Comparison of ENCODE assay signal across 8 mouse cellular contexts in genomic region chr14:28505051-28505585, GRCm38 (mm10). TPM values are rescaled to one million over a fixed set of nuclear protein-coding genes. Genes with fewer than 3 reads are reported as not detected.
DNase-seq lines count a peak whose midpoint lies in the region; ATAC-seq and TF ChIP-seq lines count a peak whose summit lies in the region.

No protein-coding gene starts in this region.

- H3K27ac ChIP-seq in bone marrow, adult 2 months (ENCODE audit: control insufficient read depth, insufficient read depth, low read depth, low read length, poor library complexity), result no peak overlapping the region
- H3K27ac ChIP-seq in gastrocnemius, adult 2 months, result peak overlapping the region; percentile 84
- H3K27ac ChIP-seq in hindbrain, postnatal 0 days, result peak overlapping the region; percentile 83
- H3K27ac ChIP-seq in neural tube, embryonic 15.5 days (replicated peaks), result peak overlapping the region; percentile 78

- peak overlapping the region; percentile 55 for H3K9ac ChIP-seq in hindbrain, postnatal 0 days (replicated peaks; ENCODE audit: low read length)
- peak overlapping the region; percentile 64 for H3K9ac ChIP-seq in neural tube, embryonic 15.5 days (replicated peaks)

- no peak for TF ChIP-seq POLR2A in bone marrow, adult 2 months (IDR thresholded peaks at IDR 0.05; ENCODE audit: borderline replicate concordance, control insufficient read depth, low read depth, low read length)

- WGBS in bone marrow, adult 2 months, result 2% methylated on average over 22 of the region's 22 CpGs
- WGBS in hindbrain, postnatal 0 days, result under 1% methylated on average over 22 of the region's 22 CpGs
- 1% methylated on average over 22 of the region's 22 CpGs for WGBS in neural tube, embryonic 15.5 days

- DNase-seq in cerebellum, postnatal 14 days, result peak; percentile 39 to 42
- no peak for DNase-seq in cerebellum, adult 11-12 months
- peak; percentile 60 for DNase-seq in gastrocnemius, adult 2 months
- peak; percentile 67 for DNase-seq in hindbrain, postnatal 0 days (ENCODE audit: low spot score)
- DNase-seq in liver, result peak; percentile 13

- peak overlapping the region; percentile 84 for H3K4me2 ChIP-seq in hindbrain, postnatal 0 days (ENCODE audit: low read depth, low read length)
- peak overlapping the region; percentile 96 for H3K4me2 ChIP-seq in neural tube, embryonic 15.5 days

- ATAC-seq in hindbrain, postnatal 0 days, result peak; percentile 50
- ATAC-seq in neural tube, embryonic 15.5 days (ENCODE audit: low FRiP score), result peak; percentile 42; the same call in 1 of the 2 replicates
- no peak for ATAC-seq in activated CD4-positive, CD25-positive, alpha-beta regulatory T cell, adult 4 months

- intact Hi-C loops in gastrocnemius, adult 2 months (cut with DNase I), result loop anchor here (10.0 kb wide), 1 partner anchor 220 kb away; no protein-coding TSS in a partner anchor

- TF ChIP-seq CTCF in bone marrow, adult 2 months (IDR thresholded peaks at IDR 0.05; ENCODE audit: control insufficient read depth, insufficient read depth, low read length), result no peak
- no peak for TF ChIP-seq CTCF in gastrocnemius, adult 2 months (IDR thresholded peaks at IDR 0.05)
- TF ChIP-seq CTCF in hindbrain, postnatal 0 days (IDR thresholded peaks at IDR 0.05; ENCODE audit: low read depth), result peak; percentile 39; the same call in 1 of the 2 replicates

- no peaks in the 10 kb centered on the region for H3K9me3 ChIP-seq in hindbrain, postnatal 0 days (ENCODE audit: low read length)
- no peaks in the 10 kb centered on the region for H3K9me3 ChIP-seq in neural tube, embryonic 15.5 days (replicated peaks)

- peak overlapping the region; percentile 4 for H3K4me3 ChIP-seq in bone marrow, adult 2 months (replicated peaks; ENCODE audit: control insufficient read depth, low read depth, low read length)
- peak overlapping the region; percentile 90 for H3K4me3 ChIP-seq in gastrocnemius, adult 2 months
- H3K4me3 ChIP-seq in hindbrain, postnatal 0 days (ENCODE audit: low read length), result peak overlapping the region; percentile 63
- peak overlapping the region; percentile 55 for H3K4me3 ChIP-seq in neural tube, embryonic 15.5 days (replicated peaks)

- H3K36me3 ChIP-seq in hindbrain, postnatal 0 days (ENCODE audit: insufficient read depth, low read length), result no peaks in the 10 kb centered on the region
- H3K36me3 ChIP-seq in neural tube, embryonic 15.5 days, result no peaks in the 10 kb centered on the region

- H3K4me1 ChIP-seq in bone marrow, adult 2 months (ENCODE audit: control insufficient read depth, insufficient read depth, low read length), result no peaks in the 10 kb centered on the region; the same call in 1 of the 2 replicates
- H3K4me1 ChIP-seq in hindbrain, postnatal 0 days (ENCODE audit: insufficient read depth, low read length), result peaks cover 9% of the 10 kb centered on the region; the same call in 1 of the 2 replicates
- H3K4me1 ChIP-seq in neural tube, embryonic 15.5 days, result peaks cover 70% of the 10 kb centered on the region

- H3K27me3 ChIP-seq in hindbrain, postnatal 0 days (ENCODE audit: insufficient read depth, low read length), result peaks cover 8% of the 10 kb centered on the region; the same call in 1 of the 2 replicates
- peaks cover 41% of the 10 kb centered on the region for H3K27me3 ChIP-seq in neural tube, embryonic 15.5 days (replicated peaks)

RNA-seq across cellular contexts. Expression of gene Wnt5a, which starts 0.6 kb away (rescaled TPM):
- polyA plus RNA-seq in bone marrow, adult 2 months (2011; ENCODE audit: insufficient read depth, insufficient read length, low replicate concordance, missing spikeins), result 0.82 TPM in 1 of 2 replicates, not detected in the other
- 1 to 10 TPM; 4.9 to 6.2 TPM for total RNA-seq in gastrocnemius, adult 2 months (2021)
- total RNA-seq in hindbrain, postnatal 0 days (2014; rRNA removed), result 18.3 and 21.0 TPM in 2 replicates
- 17.8 and 19.6 TPM in 2 replicates for polyA plus RNA-seq in hindbrain, postnatal 0 days (2015; fragmentation: Nextera tagmentation; extraction: Ambion mirVana)
- polyA plus RNA-seq in neural tube, embryonic 15.5 days (2015; fragmentation: Nextera tagmentation; extraction: Ambion mirVana), result 14.9 and 18.9 TPM in 2 replicates
- polyA plus RNA-seq in activated CD4-positive, CD25-positive, alpha-beta regulatory T cell, adult 4 months (2017; shearing (Covaris generic)), result not detected

Comparison
In these comparisons a context has a peak if more than half of its experiments do, and no peak if none do; other contexts are left out.
1. H3K4me3 ChIP-seq: peak in every context shown above with its lines; median percentile 90 in gastrocnemius, adult 2 months; 63 in hindbrain, postnatal 0 days; 55 in neural tube, embryonic 15.5 days; 4 in bone marrow, adult 2 months.